Mouse (Mus musculus) heart, embryonic 16.5 days (tissue): ENCODE measurements at regions not wholly inside any gene's neighbourhood (a gene's known extent, or its start where the extent isn't known, plus 50 kb on each side); places are given as distances from the start of the nearest gene placed in this dataset.

Source experiments
- ATAC-seq: fragments of 200-750 bp; cut with Nextera tagmentation; replicated peaks from 2 replicates; pipeline ENCODE4 v1.8.0; 2017; ENCODE audit warnings: moderate number of reproducible peaks; ENCODE audit not compliant: insufficient read depth, low FRiP score; ENCODE audit errors: extremely low read depth
- H3K27ac ChIP-seq: fragments of 300-500 bp; sonication (generic); 2 replicates; pipeline ENCODE4 v1.5.1; 2014; ENCODE audit warnings: mild to moderate bottlenecking, low read length, control low read depth, moderate library complexity
- H3K27me3 ChIP-seq: fragments of 300-500 bp; sonication (generic); 2 replicates; pipeline ENCODE4 v1.6.1; 2014; ENCODE audit warnings: low read length, mixed read lengths; ENCODE audit not compliant: control insufficient read depth, insufficient read depth
- H3K36me3 ChIP-seq: fragments of 300-500 bp; sonication (generic); 2 replicates; pipeline ENCODE4 v1.6.1; 2014; ENCODE audit not compliant: control insufficient read depth, insufficient read depth
- H3K4me1 ChIP-seq: fragments of 300-500 bp; sonication (generic); 2 replicates; pipeline ENCODE4 v1.6.1; 2014; ENCODE audit warnings: low read length, mixed read lengths; ENCODE audit not compliant: control insufficient read depth, insufficient read depth
- H3K4me2 ChIP-seq: fragments of 300-500 bp; sonication (generic); 2 replicates; pipeline ENCODE4 v1.6.1; 2014; ENCODE audit warnings: low read depth, mild to moderate bottlenecking, control low read depth, low read length
- H3K4me3 ChIP-seq: fragments of 300-500 bp; sonication (generic); 2 replicates; pipeline ENCODE4 v1.5.1; 2014; ENCODE audit warnings: mild to moderate bottlenecking, control low read depth, low read length
- H3K9ac ChIP-seq: fragments of 300-500 bp; sonication (generic); 2 replicates; pipeline ENCODE4 v1.6.1; 2014; ENCODE audit warnings: low read length, control low read depth
- H3K9me3 ChIP-seq: fragments of 300-500 bp; sonication (generic); replicated peaks from 2 replicates; pipeline ENCODE4 v1.6.1; 2016; ENCODE audit warnings: low read length; ENCODE audit not compliant: control insufficient read depth
- WGBS: fragments of 180-500 bp; shearing (Covaris S2); extraction: QIAGEN DNeasy Blood & Tissue Kit; methylation state at CpG from one replicate; pipeline ENCODE4 v1.1.7; 2014; 5-methylcytosine and 5-hydroxymethylcytosine counted together

DNA sequence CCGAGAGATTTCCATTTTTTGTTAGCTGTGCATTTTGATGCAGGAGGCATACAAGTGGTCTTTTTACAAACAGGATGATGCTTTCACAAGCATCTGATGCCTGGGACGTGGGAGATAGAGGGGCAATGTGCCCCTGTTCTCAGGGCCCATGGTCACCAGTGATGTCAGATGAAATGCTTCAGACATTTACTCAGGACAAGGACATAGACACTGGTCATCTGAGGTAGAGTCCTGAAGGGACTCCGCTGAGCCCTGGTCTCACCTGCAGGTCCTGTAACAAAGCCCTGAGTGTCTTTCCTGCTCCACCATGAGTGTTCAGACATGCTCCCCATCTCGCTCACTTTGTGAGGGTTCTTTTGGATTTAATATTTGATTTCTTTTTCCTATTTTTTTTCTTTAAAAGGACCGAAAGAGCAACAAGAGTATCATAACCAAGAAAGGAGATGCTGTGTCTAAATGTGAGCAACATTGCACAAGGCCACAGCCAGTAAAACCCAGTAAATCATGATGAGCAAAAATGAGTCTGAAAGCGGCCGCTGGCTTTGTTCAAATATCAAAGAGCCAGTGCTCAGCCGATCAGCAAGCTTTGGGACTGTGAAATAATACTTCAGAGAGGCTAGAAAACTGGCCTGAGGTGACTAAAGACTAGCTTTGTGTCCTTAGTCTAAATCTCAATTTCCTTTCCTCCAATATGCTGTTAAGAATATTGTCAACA, 430.1 kb downstream of the Ate1 start:
- no peak overlapping the region for H3K27ac ChIP-seq
- no peak overlapping the region for H3K4me3 ChIP-seq
- H3K36me3 ChIP-seq, result no peaks in the 10 kb centered on the region
- no peaks in the 10 kb centered on the region for H3K27me3 ChIP-seq
- H3K9me3 ChIP-seq, result no peaks in the 10 kb centered on the region
- no peaks in the 10 kb centered on the region for H3K4me1 ChIP-seq
- 86% methylated on average over 8 of the region's 8 CpGs for whole genome bisulfite sequencing
- no peak overlapping the region for H3K9ac ChIP-seq
- ATAC-seq, result no peak
- H3K4me2 ChIP-seq, result no peak overlapping the region

DNA sequence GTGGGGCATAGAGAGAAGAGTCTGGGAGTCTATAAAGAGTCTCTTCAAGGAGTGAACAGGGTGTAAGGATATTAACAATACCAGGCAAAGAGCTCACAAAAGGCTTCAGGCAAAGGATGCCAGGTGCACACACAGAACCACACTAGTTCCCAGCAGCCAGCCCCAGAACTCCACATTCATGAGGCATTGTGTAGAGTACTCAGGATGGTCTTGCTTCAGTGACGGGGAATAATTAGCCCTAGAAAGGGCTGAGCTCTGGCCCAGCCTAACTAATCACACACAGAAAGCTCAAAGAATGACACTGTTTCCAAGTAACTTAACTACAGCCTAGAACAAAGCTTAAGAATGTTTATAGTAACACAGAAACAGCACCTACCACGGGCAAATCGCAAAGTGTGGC, 428.2 kb downstream of the Ate1 start:
- Histone ChIP-seq H3K4me3 (no peak overlapping the region), H3K27ac (no peak overlapping the region), H3K9me3 (no peaks in the 10 kb centered on the region), H3K4me1 (no peaks in the 10 kb centered on the region), H3K27me3 (no peaks in the 10 kb centered on the region), H3K9ac (no peak overlapping the region), H3K4me2 (no peak overlapping the region), H3K36me3 (no peaks in the 10 kb centered on the region)
- ATAC-seq, result no peak
- 71% methylated on average over 3 of the region's 3 CpGs for WGBS

DNA sequence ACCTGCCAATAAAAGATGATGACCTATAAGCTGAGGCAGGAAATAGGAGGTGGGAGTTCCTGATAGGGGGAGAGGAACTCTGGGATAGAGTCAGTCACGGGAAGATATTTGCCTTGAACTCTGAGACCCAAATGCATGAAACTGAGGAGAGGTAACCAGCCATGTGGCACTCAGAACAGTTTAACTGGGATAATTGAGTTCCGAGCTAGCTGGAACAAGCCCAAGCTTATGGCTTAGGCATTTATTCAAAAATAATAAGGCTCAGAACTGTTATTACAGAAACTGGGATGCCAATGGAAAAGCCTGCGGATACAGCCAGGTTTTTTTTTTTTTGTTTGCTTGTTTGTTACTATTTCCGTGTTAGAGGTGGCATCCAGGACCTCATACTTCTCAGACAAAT, 425.0 kb downstream of the Ate1 start:
- no peak overlapping the region for H3K4me2 ChIP-seq
- H3K9me3 ChIP-seq, result no peaks in the 10 kb centered on the region
- H3K27ac ChIP-seq, result no peak overlapping the region
- no peaks in the 10 kb centered on the region for H3K36me3 ChIP-seq
- H3K9ac ChIP-seq, result no peak overlapping the region
- ATAC-seq, result no peak
- no peak overlapping the region for H3K4me3 ChIP-seq
- WGBS, result 74% methylated on average over 4 of the region's 4 CpGs
- H3K27me3 ChIP-seq, result no peaks in the 10 kb centered on the region
- no peaks in the 10 kb centered on the region for H3K4me1 ChIP-seq

DNA sequence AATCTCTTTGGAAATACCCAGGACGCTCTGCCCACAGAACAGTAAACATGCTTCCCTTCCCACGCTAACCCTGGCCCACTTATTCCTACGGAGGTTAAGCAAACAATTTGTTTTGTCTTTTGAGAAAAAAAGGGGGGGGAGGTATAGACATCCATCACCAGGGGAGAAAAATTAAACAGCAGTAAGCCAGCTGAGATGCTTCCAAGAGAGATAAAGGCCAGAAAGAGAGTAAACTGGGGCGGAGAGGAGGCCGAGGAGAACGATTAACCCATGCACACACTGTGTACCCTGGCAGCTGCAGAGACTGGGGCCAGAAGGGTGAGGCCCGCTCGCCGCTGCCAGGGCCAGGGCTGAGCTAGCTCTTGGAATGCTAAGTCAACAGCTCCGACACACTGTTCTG, 421.6 kb downstream of the Ate1 start:
- Histone ChIP-seq H3K4me2 (no peak overlapping the region), H3K9me3 (no peaks in the 10 kb centered on the region), H3K4me1 (no peaks in the 10 kb centered on the region), H3K27me3 (no peaks in the 10 kb centered on the region), H3K27ac (no peak overlapping the region), H3K36me3 (no peaks in the 10 kb centered on the region), H3K4me3 (no peak overlapping the region), H3K9ac (no peak overlapping the region)
- 57% methylated on average over 10 of the region's 10 CpGs for WGBS
- ATAC-seq, result no peak

DNA sequence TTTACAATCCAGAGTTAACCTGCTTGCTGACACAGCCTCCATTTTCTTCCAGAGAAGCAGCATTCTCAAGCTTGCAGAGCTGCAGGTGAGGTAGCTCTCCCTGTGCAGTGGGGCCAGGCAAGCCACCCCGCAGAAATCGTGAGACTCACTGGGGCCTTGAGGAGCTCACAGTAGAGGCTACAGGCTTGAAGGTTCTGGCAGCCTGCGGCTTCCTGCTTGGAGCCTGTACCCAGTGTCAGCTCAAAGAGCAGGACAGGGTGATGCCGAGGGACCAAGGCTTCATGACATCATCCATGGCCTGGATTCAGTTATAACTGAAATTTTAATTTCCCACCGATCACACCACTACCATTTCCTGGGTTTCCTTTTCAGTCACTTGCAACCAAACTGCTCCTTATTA, 417.5 kb downstream of the Ate1 start:
- 73% methylated on average over 5 of the region's 5 CpGs for WGBS
- Histone ChIP-seq H3K4me1 (0 out of 2 replicates have a peak, but pooled peaks cover 2% of the 10 kb centered on the region), H3K27ac (no peak overlapping the region), H3K9me3 (no peaks in the 10 kb centered on the region), H3K4me3 (no peak overlapping the region), H3K4me2 (no peak overlapping the region), H3K36me3 (no peaks in the 10 kb centered on the region), H3K27me3 (no peaks in the 10 kb centered on the region), H3K9ac (no peak overlapping the region)
- ATAC-seq, result no peak

DNA sequence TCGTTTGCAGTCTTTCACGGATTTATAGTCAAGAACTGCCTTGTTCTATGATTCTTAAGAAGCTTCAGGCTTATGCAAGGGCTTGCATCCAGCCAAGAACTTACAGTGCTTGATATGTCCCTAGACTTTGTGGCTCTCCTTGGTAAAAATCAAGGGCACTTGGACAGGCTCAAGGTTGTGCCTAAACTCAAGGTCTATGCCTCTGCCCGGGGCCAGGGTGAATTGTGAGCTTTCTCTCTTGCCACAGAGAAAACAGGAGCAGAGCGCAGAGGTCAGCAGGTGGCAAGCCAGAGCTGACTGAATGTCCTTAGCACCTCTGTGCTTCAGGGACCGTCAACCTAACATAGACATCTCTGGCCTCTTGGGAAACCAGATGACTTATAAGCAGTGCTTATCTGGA, 413.2 kb downstream of the Ate1 start:
- no peak overlapping the region for H3K27ac ChIP-seq
- 0 out of 2 replicates have a peak, but pooled peaks cover 2% of the 10 kb centered on the region for H3K4me1 ChIP-seq
- no peak overlapping the region for H3K4me2 ChIP-seq
- no peak overlapping the region for H3K4me3 ChIP-seq
- no peaks in the 10 kb centered on the region for H3K36me3 ChIP-seq
- 0 out of 2 replicates have a peak, but pooled peaks have one; percentile 32 for ATAC-seq
- 69% methylated on average over 5 of the region's 5 CpGs for WGBS
- H3K9ac ChIP-seq, result no peak overlapping the region
- H3K9me3 ChIP-seq, result no peaks in the 10 kb centered on the region
- H3K27me3 ChIP-seq, result no peaks in the 10 kb centered on the region

DNA sequence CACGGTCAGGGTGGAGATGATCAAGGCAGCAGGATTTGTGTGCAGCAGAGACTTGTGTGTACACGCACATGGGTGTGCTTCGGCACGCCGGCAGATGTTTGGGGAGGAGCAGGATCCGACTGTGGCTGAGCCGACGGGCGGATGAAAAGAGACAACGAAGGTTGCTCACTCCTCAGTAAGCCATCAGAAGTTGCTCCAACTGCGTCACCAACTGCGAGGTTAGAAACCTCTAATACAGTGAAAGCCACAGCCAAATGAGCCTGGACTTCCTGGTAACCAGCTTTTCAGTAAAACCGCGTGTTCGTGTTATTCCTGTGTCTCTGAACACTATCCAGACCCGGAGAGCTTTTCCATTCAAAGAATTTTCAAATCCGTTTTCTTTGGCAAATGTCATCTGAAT, 411.8 kb downstream of the Ate1 start:
- Histone ChIP-seq H3K4me2 (no peak overlapping the region), H3K4me1 (0 out of 2 replicates have a peak, but pooled peaks cover 2% of the 10 kb centered on the region), H3K27ac (no peak overlapping the region), H3K4me3 (no peak overlapping the region), H3K27me3 (no peaks in the 10 kb centered on the region), H3K36me3 (no peaks in the 10 kb centered on the region), H3K9ac (no peak overlapping the region), H3K9me3 (no peaks in the 10 kb centered on the region)
- 85% methylated on average over 17 of the region's 17 CpGs for WGBS
- no peak; the same call in 1 of the 2 replicates for ATAC-seq
